Mouse (Mus musculus) thymus, postnatal 36 days (tissue): ENCODE measurements at regions not wholly inside any gene's neighbourhood (a gene's known extent, or its start where the extent isn't known, plus 50 kb on each side); places are given as distances from the start of the nearest gene placed in this dataset.

Source experiments
- DNase-seq, 2 experiments: peaks; one replicate each; pipeline ENCODE4 v3.0.0; 2022; ENCODE audit warnings: mixed read lengths in 2 of 2

DNA sequence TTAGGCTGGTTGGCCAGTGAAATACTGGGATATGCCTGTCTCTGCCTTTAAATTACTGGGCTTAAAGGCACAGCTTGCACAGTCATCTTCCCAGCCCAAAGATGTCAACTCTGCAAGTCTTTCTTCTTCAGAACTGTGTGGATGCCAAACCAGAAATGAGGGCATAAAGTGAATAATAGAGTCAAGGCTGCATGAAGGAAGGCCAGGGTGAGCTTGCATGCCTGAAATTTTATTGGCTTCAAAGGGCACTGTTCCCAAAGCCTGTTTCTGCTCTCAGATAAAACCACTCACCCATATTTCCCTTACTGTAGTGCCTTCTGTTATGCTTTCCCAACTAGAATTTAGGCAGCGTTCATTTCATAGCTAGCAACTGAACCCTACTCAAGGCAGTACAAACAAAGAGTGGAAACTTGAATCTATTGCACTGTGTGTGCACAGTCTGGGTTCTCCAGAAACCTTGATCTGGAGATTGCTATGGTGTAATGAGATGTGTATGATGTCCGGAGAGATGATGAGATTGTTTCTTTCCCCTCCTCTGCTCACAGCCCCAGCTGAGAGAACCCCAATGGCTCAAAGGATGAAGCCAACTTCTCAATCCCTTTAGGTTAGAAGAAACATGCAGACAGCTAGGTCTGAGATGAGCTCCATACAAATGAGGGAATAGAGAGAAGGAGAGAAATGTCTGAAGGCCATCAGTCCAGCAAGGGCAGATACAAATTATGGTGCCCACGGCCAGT, 529.7 kb downstream of the 1810013L24Rik start:
- DNase-seq = no peak

DNA sequence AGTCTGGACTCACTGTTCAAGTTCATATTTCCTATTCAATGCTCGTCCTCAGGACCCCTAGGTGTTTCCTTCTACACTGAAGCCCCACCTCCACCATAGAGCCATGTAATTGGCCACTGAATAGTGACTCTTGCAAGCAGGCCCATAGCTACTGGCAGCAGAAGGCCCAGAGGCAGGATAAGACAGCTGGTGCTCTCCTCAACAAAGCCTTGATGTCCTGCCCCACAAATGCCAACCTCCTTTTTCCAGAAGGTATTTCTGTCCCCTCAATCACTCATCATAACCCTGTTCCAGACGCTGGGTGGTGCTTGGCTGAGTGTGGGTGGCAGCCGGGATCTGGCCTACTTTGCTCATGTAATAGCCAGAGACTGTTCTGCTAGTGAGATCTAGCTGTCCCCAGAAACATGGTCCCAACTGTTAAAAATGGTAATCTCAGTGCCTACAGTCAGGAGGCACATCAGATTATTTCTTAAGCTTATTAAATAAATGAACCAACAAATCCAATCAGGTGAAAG, 530.9 kb downstream of the 1810013L24Rik start:
- DNase-seq = no peak

DNA sequence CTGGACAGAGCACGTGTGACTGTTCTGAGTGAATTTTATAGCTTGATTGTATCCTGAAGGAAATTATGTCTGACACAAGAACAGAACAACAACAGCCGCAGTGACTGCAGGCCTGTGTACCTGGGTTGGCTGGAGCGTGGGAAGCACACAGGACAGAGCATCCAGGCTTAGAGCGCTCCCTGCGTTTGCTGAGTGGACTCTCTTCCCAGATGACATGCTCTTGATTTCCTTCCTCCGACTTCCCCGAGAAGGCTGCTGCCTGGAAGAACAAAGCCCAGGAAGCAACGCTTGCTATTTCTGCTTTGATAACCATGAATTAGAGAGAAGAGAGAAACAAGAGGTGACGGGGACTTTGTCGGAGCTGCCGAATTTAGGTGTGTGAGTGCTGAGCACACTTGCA, 532.2 kb downstream of the 1810013L24Rik start:
- no peak for DNase-seq

DNA sequence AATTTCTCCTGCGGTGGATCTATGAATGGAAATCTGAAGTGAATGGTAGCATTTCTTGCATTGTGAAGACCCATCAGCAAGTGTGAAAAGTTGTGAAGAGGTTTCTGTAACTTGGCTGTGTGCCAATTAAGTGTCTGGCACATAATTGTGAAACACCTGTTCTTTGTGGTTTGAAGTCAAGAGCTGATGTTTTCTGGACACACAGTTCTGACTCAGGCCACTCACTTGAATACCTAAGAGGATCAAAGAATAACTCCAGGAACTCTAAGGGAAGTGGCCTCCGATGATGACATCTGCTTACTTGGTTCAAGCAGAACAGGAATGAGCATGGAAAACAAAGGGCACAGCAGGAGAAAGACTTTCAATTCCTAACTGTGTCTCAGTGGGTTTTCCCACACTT, 534.2 kb downstream of the 1810013L24Rik start:
- DNase-seq = no peak

DNA sequence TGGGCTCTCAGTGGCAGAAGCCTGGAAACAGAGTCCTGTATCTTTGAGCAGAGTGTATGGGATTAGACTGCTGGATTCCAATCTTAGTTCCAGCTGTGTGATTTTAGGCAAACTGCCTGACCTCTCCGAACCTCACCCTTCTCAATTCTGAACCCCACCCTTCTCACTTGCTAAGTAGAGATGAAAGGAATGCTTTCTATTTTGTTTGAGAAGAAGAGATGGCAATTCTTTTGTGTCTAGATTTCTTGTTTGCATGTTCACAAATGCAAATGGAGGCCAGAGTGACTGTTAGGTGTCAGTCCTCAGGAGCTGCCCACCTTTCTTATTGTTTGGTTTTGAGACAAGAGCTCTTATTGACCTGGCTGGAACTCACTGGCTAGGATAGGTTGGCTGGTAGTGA, 561.1 kb downstream of the 1810013L24Rik start:
- no peak for DNase-seq

DNA sequence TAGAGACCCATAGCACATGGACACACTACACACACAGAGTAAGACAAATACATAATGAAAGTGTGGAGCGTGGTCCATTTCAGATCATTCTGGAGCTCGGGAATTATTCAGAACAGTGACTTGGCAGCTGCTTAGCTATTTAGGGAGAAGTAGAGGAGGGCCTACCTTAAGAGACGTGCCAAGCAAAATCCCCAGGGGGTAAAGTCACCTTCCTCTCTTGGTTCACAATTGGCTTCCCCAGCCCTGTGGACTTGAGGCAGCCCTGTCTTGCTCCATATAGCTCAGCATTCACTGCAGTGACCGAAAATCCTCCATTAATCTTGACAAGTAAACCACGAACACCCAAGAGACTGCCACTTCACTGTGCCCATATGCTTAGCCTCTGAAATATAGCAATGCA, 574.8 kb downstream of the 1810013L24Rik start:
- DNase-seq = no peak

DNA sequence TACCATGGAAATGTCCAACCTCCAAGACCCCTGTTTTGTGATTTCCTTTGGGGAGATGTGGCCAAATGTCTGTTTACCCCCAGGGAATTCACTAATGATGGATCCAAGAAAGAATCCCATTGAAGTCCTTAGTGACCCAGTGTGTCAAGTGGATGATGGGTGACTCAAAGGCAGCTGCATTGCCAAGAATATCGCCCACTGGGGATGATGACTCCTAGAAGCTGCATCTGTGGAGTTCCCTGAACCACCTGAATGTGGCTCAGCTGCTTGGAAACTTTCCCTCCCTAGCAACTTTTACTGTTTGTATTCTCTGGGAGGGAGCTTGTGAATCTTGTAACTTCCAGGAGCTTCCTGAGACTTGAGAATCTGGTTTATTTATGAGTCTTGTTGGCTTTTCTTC, 578.3 kb downstream of the 1810013L24Rik start:
- no peak for DNase-seq

DNA sequence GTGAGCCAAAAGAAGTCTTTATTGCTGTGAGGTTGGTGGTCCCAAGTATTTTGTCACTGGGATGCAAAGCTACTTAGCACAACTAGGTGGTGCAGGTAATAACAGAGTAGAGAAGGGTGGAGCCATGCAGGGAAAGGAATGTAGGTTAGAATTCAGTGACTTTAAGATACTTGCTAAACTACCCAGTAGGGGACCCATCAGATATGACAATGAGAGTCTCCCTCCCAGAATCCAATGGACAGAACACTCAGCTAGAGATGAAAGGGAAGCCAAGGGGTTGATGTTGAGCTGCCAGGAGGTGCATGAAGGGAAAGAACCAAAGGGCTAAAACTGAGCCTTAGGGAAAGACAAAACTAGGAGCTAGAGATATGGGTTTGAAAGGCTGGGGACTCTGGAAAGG, 564.9 kb downstream of the Grin2a start:
- no peak for DNase-seq

DNA sequence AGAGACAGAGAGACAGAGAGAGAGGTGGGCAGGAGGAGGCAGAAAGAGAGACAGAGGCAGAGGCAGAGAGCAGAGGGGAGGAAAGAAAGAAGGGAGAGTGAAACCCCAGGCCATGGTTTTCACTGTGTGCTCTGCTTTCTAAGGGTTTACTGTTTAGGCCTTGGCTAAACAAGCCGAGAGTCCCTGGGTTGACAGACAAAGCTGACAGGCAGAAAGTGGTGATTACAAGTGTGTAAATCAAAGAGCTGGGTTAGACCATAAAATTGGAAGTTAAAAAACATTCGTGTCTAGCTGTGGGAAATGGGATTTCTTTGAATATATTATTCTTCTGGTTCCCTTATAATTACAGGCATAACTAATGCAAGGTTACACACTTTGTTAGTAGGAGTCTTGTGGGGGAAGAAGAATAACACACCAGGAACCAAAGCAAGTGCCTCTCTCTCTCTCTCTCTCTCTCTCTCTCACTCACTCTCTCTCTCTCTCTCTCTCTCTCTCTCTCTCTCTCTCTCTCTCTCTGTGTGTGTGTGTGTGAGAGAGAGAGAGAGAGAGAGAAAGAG, 556.0 kb downstream of the Grin2a start:
- DNase-seq = no peak

DNA sequence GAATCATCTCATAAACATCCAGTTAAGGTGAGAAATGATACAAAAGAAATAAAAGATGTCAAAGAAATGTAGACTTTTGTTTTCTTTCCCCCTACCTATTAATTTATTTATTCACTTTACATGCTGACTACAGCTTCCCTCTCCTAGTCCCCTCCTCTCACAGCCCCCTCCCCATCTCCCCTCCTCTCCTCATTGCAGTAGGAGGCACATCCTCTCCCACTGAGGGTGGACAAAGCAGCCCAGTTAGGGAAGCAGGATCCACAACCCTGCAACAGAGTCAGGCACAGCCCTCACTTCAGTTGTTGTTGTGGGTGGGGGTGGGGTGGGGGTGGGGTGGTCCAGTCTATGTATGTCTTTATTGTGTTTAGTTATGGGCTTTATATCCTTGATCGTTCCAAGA, 555.5 kb downstream of the Grin2a start:
- DNase-seq = no peak

DNA sequence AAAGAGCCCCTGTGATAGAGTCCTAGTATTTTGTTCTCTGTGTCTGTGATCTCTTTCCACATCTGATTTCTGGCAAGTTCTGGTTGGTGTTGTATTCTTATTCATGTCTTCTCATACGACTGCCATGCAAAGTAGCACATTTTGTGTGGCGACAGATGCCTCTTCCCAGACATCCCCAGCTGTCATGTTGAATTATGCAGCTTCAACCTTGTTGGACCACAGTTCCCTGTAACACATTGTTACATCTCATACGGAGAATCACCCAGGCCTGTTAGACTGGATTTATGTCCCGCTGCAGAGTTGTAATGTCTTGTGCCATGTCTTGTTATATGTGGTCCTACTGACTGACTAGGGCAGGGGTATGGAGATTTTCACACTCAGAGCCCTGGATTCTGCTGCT, 543.3 kb downstream of the Grin2a start:
- DNase-seq = no peak

DNA sequence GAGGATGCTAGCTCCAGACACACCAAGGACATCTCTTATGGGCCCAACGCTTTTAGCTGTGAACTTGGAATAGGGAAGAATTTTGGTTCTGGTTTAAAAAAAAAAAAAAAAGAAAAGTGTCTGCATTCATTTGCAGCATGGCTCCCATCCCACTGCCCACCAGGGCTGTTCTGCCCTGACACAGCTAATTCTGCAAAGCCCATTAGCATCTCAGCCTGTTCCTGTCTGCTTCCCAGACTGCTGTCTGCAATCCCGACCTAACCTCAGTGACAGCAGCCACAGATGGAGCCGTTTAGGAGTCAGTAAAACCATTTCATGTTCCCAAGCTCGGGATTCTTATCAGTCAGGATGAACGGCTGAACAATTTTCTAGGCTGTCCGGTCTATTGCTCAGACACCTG, 537.8 kb downstream of the Grin2a start:
- DNase-seq = no peak

DNA sequence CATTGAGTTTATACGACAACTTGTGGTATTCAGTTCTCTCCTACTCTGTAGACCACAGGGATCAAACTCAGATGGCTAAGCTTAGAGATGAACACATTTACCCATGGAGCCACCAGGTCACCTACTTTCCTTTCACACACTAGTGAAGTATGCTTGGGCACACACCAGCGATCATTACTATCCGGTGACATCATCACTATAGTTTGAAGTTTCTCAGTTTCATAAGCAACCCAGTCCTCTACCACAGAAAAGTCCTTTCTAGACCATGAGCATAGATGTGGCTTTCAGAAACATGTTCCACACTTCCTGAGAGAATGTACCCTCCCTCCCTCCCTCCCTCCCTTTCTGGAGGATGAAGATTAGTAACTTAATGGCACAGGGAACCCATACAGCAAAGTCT, 532.9 kb downstream of the Grin2a start:
- no peak for DNase-seq

DNA sequence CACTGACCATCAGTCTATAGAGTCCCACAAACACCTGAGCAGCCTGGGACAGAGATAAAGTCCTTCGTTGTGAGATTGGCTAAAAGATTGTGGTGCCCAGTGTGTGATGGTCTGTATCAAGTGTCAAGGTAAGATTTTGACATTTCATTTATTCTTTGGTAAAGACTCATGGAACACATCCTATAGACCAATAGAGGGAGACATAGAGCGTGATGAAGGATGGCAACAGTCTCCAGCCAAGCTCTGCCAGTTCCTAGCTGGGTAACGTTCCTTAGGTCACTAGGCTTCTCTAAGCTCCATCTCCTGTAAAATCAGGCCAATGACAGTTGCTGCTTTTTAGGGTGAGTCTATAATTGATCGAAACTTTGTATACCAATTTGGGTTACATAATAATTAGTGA, 526.0 kb downstream of the Grin2a start:
- no peak for DNase-seq

DNA sequence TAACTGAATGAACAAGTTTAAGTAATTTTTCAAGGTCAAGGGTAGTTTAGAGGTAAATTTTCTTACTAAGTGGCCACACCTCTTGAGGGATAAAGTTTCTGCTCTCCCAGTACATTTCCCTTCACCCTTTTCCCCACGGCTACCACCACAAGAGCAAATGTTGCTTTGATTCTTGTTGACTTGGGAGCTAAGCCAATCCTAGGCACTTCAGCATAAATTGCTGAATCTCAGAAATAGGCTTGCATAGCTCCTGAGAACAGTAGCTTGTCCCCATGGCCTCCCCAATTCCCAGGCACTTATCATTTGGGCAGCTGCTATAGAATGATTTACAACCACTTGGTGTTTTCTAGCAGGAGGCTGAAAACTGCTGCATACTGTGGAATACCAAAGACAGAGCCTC, 510.1 kb downstream of the Grin2a start:
- no peak for DNase-seq

DNA sequence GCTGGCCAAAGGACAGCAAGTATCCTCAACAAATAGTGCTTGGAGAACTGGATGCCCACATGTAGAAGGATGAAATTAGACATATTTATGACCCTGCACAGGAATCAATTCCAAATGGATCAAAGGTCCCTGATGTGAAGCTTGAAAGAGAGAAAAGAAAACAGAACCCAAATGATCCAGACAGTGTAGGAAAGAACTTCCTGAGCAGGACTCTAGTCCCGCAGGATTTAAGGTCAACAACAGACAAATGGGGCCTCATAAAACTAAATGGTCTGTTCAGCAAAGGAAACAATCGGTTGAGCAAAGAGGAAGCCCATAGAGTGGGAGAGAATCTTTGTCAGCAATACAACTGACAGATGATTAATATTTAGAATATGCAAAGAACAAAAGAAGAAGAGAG, 497.1 kb downstream of the Grin2a start:
- no peak for DNase-seq

DNA sequence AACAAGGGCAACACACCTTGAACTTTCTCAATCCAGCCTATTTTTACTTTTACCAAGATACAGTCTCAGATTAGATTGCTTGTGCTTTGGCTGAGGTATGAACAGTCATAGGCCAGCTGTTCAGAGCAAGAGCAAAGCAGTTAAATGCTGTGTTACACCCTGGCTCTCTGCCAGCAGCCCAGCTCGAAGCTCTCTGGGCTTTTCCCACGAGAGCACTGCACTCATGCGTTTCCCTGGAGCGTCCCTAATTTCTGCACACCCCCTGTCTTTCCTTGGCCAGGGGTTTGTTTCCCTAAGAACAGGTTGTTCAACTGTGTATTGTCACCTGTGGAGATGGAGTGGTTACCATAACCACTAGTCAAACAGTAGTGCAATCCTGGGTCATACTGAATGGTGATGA, 493.6 kb downstream of the Grin2a start:
- DNase-seq = no peak

DNA sequence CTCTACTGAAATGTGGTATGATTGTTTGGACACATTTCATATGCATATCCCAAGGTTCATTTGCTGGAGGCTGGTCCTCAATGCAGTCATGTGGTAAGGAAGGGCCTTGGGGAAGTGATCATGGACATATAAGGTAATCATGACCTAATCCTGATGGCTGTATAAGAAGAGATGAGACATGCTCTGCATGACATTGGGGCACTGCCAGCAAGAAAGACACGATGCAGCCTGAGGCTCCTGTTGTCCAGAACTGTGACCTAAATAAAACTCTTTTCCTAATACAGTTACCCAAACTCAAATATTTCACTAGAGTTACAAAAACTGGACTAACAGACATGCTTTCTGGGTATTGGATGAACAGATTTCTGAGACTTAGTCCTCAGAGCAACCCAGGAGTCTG, 485.7 kb downstream of the Grin2a start:
- no peak for DNase-seq

DNA sequence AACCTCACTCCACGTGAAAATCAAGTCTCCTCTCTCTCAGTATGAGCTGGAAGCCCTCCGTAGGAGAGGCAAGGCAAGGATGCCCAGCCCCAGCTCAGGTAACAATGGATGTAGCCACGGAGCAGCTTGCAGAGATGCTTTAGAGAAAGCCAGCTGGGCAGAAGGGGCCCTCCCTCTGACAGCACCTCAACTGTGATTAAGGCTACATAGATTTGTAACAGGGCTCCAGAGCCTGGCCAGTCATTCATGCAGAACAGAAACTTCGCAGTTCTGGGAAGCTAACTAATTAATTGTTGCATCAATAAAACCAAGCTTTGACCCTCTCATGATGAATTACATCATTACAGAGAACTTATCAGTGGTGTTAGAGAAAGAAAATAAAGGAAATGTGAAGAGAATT, 480.8 kb downstream of the Grin2a start:
- DNase-seq = no peak
